Mouse (Mus musculus): ENCODE measurements around the gene Tmod1. TPM values are rescaled to one million over a fixed set of nuclear protein-coding genes. Genes with fewer than 3 reads are reported as not detected.

Gene Tmod1
- total RNA-seq, 2 experiments from 2014 or later = 10.4 to 10.6 TPM

DNA sequence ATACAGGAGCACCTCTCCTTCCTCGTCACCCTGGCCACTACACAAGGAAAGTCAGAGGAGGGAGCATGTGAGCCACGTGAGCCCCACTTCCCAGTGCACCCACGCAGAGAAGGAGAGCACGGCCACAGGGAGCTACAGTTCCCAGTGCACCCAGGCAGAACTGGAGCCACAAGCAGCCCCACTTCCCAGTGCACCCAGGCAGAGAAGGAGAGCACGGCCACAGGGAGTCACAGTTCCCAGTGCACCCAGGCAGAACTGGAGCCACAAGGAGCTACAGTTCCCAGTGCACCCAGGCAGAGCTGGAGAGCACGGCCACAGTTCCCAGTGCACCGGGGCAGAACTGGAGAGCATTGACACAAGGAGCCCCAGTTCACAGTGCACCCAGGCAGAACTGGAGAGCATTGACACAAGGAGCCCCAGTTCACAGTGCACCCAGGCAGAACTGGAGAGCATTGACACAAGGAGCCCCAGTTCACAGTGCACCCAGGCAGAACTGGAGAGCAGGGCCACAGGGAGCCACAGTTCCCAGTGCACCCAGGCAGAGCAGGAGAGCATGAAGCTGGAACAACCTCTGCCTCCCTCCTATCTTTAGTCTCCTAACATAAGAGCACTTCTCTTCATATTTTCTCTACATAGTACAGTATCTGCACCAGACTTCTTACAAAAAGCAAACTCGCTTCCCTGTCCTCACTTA lies 90.7 kb downstream of the Tmod1 start:
- no peak for DNase-seq (ENCODE audit: low spot score in 2 of 2)

DNA sequence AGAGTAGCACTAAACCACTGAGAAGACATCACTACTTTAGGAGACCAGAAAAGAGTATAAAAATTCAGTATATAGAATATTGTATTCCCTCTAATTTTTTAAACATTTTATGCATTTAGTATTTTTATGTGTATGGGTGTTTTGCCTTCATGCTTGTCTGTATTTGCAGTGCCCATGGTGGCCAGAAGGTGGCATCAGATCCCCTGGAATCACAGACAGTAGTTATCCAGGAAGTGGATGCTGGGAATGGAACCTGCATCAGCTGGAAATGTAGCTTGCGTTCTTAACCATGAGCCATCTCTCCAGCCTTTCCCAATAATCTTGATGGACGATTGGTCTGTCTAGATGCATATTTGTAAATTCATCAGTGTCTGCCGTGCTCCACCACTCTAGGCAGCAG lies 91.5 kb downstream of the Tmod1 start:
- no peak for DNase-seq (ENCODE audit: low spot score in 2 of 2)

- DNase-seq (ENCODE audit: low spot score in 2 of 2) = no peak
Observed at GRCm38 (mm10) chr4:46131791-46132190, 93.1 kb downstream of the Tmod1 start.

GRCm38 (mm10) chr4:46137629-46138286 lies 99.0 kb downstream of the Tmod1 start:
- no peak for DNase-seq (ENCODE audit: low spot score in 2 of 2)

DNA sequence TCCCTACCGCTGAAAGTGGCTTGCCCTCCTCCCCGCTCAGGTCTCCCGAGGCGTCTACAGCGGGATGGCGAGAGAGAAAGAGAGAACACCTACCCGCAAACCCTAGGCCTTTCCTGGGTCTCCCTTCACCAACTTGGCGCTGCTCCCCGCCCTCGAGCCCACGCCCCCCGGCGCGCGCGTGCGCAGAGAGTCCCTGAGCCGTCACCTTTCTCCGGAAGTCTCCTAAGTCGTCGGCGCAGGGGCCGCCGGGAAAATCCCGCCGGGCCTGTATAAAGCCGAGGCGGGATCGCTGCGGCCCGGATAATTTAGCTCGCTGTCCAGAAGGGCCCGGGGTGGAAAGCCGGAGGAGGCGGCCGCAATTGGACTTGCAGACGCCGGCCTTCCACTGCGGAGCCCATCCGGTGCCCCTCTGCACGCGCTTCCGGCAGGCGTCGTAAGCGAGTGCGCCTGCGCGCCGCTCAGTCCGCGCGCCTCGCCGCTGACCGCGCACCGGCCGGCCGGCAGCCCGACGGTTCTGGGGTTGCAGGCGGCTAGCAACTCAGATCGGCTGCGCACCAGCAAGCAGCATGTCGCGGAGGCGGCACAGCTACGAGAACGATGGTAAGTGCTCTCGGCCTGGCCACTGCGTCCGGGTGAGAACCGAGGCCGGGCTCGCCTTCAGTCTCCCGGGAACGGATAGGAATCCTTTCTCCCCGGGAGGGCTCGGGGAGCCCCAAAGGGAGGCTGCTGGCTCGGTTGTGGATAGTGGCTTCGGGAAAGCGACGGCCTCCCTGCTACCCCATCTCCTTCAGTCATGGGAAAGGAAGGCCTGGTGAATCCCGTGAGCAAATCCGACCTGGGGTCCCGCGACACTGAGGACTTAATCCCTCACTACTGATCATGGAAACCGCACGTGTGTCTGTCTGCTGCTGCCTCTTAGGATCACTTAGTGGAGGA lies 99.8 kb downstream of the Tmod1 start, which contains the start of the genes Ncbp1 and Tstd2:
Gene Ncbp1 (plus strand): TSS at position 327 of the 936 bp plus-strand sequence.
Gene Tstd2 (minus strand): TSS at position 408 of the 936 bp plus-strand sequence.
- peak; percentile 87 to 89 for DNase-seq (ENCODE audit: low spot score in 2 of 2)

DNA sequence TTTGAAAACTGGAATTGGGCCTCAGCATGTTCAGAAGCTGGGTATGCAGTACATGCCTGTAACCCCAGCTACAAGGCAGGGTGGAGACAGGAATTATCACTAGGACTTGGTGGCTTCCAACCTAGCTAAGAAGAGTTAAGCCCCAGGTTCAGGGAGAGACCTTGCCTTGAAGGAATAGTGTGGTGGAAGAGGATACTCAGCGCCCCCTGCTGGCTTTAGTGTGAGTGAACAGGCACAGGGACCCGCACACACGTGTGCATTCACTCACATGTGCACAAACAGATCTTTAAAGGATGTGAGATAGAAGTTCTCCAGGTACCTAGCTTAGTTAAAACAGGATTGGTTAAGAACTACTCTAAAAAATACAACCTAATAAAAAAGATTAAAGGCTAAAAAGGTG lies 105.6 kb downstream of the Tmod1 start:
- no peak for DNase-seq (ENCODE audit: low spot score in 2 of 2)

DNA sequence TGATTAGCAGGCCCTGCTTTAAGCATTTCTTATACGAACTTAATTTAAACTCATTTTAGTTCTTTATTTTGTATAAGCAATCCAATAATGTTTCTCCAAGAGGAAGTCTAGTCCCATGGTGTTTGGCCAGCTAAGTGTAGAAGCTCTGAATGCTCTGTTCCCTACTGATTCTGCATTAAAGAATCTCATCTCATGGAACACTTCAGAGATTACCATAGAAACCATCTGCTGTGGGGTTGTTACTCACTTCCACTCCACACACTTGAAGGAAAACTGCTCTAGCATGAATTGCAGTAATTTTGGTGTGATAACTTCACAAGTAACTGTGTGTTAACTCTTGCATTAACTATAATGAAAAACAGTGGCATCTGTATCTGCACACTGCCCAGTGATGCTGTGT lies 108.1 kb downstream of the Tmod1 start:
- DNase-seq (ENCODE audit: low spot score in 2 of 2) = no peak

GRCm38 (mm10) chr4:46151903-46152544 lies 113.3 kb downstream of the Tmod1 start:
- DNase-seq (ENCODE audit: low spot score in 2 of 2) = no peak

DNA sequence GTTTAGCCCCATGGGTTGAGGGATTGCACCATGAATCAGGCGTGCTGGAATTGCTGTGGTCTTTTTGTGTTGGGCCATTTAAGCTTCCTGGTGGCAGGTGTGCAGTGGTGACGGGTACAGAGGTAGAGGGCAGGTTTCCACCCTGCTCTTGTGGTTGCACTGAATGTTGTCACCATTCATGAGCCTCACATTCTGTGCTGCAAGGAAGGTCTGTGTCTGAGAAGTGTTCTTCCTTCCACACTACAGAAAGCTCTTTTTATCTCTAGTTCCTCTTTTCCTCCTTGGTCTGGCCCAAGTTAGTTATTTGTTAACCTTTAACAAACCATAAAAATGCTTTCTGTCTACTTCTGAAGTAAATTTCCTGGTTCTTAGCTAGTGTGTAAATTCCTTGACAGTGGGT lies 125.3 kb downstream of the Tmod1 start:
- DNase-seq (ENCODE audit: low spot score in 2 of 2) = no peak

Other genes starting within 250 kb of the Tmod1 start
- gene Aldh1b1, start 239.9 kb upstream of the Tmod1 start, total RNA-seq (2021) = 10 to 100 TPM; 22.9 to 27.7 TPM
- 1 to 10 TPM in 1 of 2 experiments, under 1 TPM in 1; 0.73 to 2.1 TPM for gene Igfbpl1, start 212.0 kb upstream of the Tmod1 start, total RNA-seq (2021)
- 1 to 10 TPM in 1 of 2 experiments, under 1 TPM in 1; 0.25 to 4.4 TPM for gene Stra6l, start 190.3 kb upstream of the Tmod1 start, total RNA-seq (2021)
- gene Ccdc180, start 148.6 kb upstream of the Tmod1 start, total RNA-seq (2021) = under 1 TPM; 0.08 to 0.25 TPM
- 10 to 100 TPM; 20.9 to 22.5 TPM for gene Tdrd7, start 73.6 kb upstream of the Tmod1 start, total RNA-seq (2021)
- gene Ncbp1, start 99.7 kb downstream of the Tmod1 start, total RNA-seq (2021) = 10 to 100 TPM; 48.1 to 52.9 TPM
- 10 to 100 TPM; 31.4 to 38.5 TPM for gene Tstd2, start 99.8 kb downstream of the Tmod1 start, total RNA-seq (2021)
- 10 to 100 TPM; 32.8 to 39.2 TPM for gene Xpa, start 157.4 kb downstream of the Tmod1 start, total RNA-seq (2021)

All from adrenal gland, postnatal 4 days (tissue).